Mouse (Mus musculus) cerebellum, postnatal 36 days (tissue): ENCODE data around the gene Gm16867.
"Not testable (repeated sequence)": the region's sequence is repeated elsewhere in the genome, so short reads cannot be mapped to it uniquely, and the experiment has no call there.

Source experiments
- DNase-seq, 2 experiments: peaks; one replicate each; pipeline ENCODE4 v3.0.0; 2021 to 2022; ENCODE audit warnings: mixed read lengths in 2 of 2

The Gm16867 gene

GRCm38 (mm10) chr14:69464465-69464864 is 38.7 kb downstream of the Gm16867 start:
- DNase-seq, result not testable (repeated sequence)

- not testable (repeated sequence) for DNase-seq
These were observed 45.5 kb downstream of the Gm16867 start for GRCm38 (mm10) chr14:69457691-69458090.

- not testable (repeated sequence) for DNase-seq
These were observed 48.5 kb downstream of the Gm16867 start for GRCm38 (mm10) chr14:69454640-69455039.

GRCm38 (mm10) chr14:69448845-69449244 is 54.3 kb downstream of the Gm16867 start:
- DNase-seq, result not testable (repeated sequence)

GRCm38 (mm10) chr14:69447006-69447405 is 56.2 kb downstream of the Gm16867 start:
- not testable (repeated sequence) for DNase-seq

GRCm38 (mm10) chr14:69443092-69443692 is 60.0 kb downstream of the Gm16867 start:
- not testable (repeated sequence) for DNase-seq

- DNase-seq, result not testable (repeated sequence)
These were observed 62.2 kb downstream of the Gm16867 start for GRCm38 (mm10) chr14:69440955-69441354.

- not testable (repeated sequence) for DNase-seq
These were observed 64.4 kb downstream of the Gm16867 start for GRCm38 (mm10) chr14:69438678-69439214.

- DNase-seq, result not testable (repeated sequence)
These were observed 82.2 kb downstream of the Gm16867 start for GRCm38 (mm10) chr14:69421003-69421402.

GRCm38 (mm10) chr14:69417545-69417944 is 85.6 kb downstream of the Gm16867 start:
- not testable (repeated sequence) for DNase-seq
